Mouse (Mus musculus) right cerebral cortex, postnatal 10 days (tissue): ENCODE data around the gene Trafd1.

Experiments
- DNase-seq, 2 experiments: peaks; one replicate each; pipeline ENCODE4 v3.0.0; 2021; ENCODE audit warnings: low spot score in 2 of 2

Trafd1 gene

GRCm38 (mm10) chr5:121385461-121386119, at the start of gene Trafd1:
Gene Trafd1, minus strand, starts transcription at chr5:121385632.
- peak; percentile 97 for DNase-seq

- DNase-seq: no peak
Observed at GRCm38 (mm10) chr5:121428954-121429353, 43.5 kb upstream of the Trafd1 start.

GRCm38 (mm10) chr5:121423297-121423696, 37.9 kb upstream of the Trafd1 start:
- DNase-seq: no peak

GRCm38 (mm10) chr5:121422787-121423186, 37.4 kb upstream of the Trafd1 start:
- no peak for DNase-seq

GRCm38 (mm10) chr5:121420721-121421120, 35.3 kb upstream of the Trafd1 start:
- no peak for DNase-seq

- DNase-seq: no peak
Observed at GRCm38 (mm10) chr5:121410975-121411374, 25.5 kb upstream of the Trafd1 start.

- no peak for DNase-seq
Observed at GRCm38 (mm10) chr5:121407856-121408255, 22.4 kb upstream of the Trafd1 start.

- DNase-seq: no peak
Observed at GRCm38 (mm10) chr5:121400849-121401248, 15.4 kb upstream of the Trafd1 start.

- no peak for DNase-seq
Observed at GRCm38 (mm10) chr5:121400064-121400463, 14.6 kb upstream of the Trafd1 start.

GRCm38 (mm10) chr5:121399540-121399939, 14.1 kb upstream of the Trafd1 start:
- no peak for DNase-seq

- no peak for DNase-seq
Observed at GRCm38 (mm10) chr5:121398965-121399462, 13.6 kb upstream of the Trafd1 start.

- DNase-seq: peak; percentile 60 to 63
Observed at GRCm38 (mm10) chr5:121398146-121398964, 12.9 kb upstream of the Trafd1 start.

GRCm38 (mm10) chr5:121397187-121398145, 12.0 kb upstream of the Trafd1 start, which contains the start of gene Naa25:
Gene Naa25, plus strand, starts transcription at chr5:121397936.
- peak; percentile 97 to 98 for DNase-seq

- DNase-seq: no peak
Observed at GRCm38 (mm10) chr5:121395621-121396020, 10.2 kb upstream of the Trafd1 start.

- no peak for DNase-seq
Observed at GRCm38 (mm10) chr5:121393402-121393801, 8.0 kb upstream of the Trafd1 start.

GRCm38 (mm10) chr5:121392667-121393380, 7.4 kb upstream of the Trafd1 start:
- peak in 1 of 2 experiments; percentile 50 for DNase-seq

GRCm38 (mm10) chr5:121389691-121390090, 4.3 kb upstream of the Trafd1 start:
- no peak for DNase-seq

- peak in 1 of 2 experiments; percentile 46 for DNase-seq
Observed at GRCm38 (mm10) chr5:121389106-121389505, 3.7 kb upstream of the Trafd1 start.

GRCm38 (mm10) chr5:121387126-121387525, 1.7 kb upstream of the Trafd1 start:
- DNase-seq: peak in 1 of 2 experiments; percentile 43

- peak in 1 of 2 experiments; percentile 42 for DNase-seq
Observed at GRCm38 (mm10) chr5:121386120-121386909, 883 bp upstream of the Trafd1 start.
